Mouse (Mus musculus): ENCODE results near the gene Hepacam. TPM values are rescaled to one million over a fixed set of nuclear protein-coding genes. Genes with fewer than 3 reads are reported as not detected.

Gene Hepacam
- polyA plus RNA-seq, 1 experiment: 0.32 TPM

DNA sequence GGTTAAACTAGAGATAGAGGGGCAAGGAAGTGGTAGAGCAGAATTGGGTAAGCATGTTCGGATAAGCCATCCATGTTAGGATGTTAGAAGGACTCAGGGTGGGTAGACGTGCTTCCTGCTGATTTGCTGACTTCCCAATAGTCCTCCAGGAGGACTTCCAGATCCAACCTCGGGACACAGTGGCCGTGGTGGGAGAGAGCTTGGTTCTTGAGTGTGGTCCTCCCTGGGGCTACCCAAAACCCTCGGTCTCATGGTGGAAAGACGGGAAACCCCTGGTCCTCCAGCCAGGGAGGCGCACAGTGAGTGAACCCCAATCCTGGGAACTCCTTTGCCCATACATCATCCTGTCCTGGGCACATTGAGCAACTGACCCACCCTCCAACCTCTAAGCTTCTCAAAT, 35.9 kb downstream of the Hepacam start:
- Histone ChIP-seq H3K27ac (ENCODE audit: insufficient read depth, low read depth, low read length) (no peak overlapping the region), H3K36me3 (ENCODE audit: control insufficient read depth, insufficient read depth, low read length) (no peaks in the 10 kb centered on the region), H3K4me3 (ENCODE audit: low read depth, low read length) (peak overlapping the region; percentile 48), H3K27me3 (ENCODE audit: control insufficient read depth, insufficient read depth, low read length) (no peaks in the 10 kb centered on the region), H3K4me1 (ENCODE audit: control insufficient read depth, insufficient read depth, insufficient read length, low read length) (no peaks in the 10 kb centered on the region)
- WGBS: 82% methylated on average over 7 of the region's 7 CpGs
- TF ChIP-seq POLR2A (IDR thresholded peaks at IDR 0.05; ENCODE audit: low read depth, low read length) (no peak), CTCF (IDR thresholded peaks at IDR 0.05; ENCODE audit: extremely low read depth, insufficient read length, insufficient replicate concordance, low read depth, low read length) (no peak)

DNA sequence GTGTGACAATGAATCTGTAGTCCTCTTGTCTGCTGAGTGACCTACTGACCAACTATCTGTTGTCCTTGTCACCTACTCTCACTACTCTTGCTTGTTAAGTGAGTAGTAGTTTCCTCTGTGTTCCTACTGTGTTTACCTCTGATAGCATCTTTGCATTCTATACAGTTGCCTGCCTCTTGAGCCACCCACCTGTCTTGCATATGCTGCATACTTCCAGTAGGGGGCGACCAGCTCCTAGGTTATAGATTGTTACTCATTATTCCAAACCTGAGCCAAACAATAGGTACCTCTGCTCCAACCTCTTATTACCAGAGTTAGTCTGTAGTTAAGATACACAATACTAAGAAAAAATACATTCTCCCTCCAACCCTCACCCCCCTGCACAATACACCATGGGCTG, 39.2 kb downstream of the Hepacam start:
- no peak for TF ChIP-seq POLR2A (IDR thresholded peaks at IDR 0.05; ENCODE audit: low read depth, low read length)
- peak; percentile 61; the same call in 1 of the 2 replicates for TF ChIP-seq CTCF (IDR thresholded peaks at IDR 0.05; ENCODE audit: extremely low read depth, insufficient read length, insufficient replicate concordance, low read depth, low read length)
- no peak overlapping the region for H3K4me3 ChIP-seq (ENCODE audit: low read depth, low read length)
- H3K27me3 ChIP-seq (ENCODE audit: control insufficient read depth, insufficient read depth, low read length): no peaks in the 10 kb centered on the region
- WGBS: 0% methylated on average over 1 of the region's 1 CpGs
- H3K27ac ChIP-seq (ENCODE audit: insufficient read depth, low read depth, low read length): no peak overlapping the region
- H3K4me1 ChIP-seq (ENCODE audit: control insufficient read depth, insufficient read depth, insufficient read length, low read length): no peaks in the 10 kb centered on the region
- no peaks in the 10 kb centered on the region for H3K36me3 ChIP-seq (ENCODE audit: control insufficient read depth, insufficient read depth, low read length)

DNA sequence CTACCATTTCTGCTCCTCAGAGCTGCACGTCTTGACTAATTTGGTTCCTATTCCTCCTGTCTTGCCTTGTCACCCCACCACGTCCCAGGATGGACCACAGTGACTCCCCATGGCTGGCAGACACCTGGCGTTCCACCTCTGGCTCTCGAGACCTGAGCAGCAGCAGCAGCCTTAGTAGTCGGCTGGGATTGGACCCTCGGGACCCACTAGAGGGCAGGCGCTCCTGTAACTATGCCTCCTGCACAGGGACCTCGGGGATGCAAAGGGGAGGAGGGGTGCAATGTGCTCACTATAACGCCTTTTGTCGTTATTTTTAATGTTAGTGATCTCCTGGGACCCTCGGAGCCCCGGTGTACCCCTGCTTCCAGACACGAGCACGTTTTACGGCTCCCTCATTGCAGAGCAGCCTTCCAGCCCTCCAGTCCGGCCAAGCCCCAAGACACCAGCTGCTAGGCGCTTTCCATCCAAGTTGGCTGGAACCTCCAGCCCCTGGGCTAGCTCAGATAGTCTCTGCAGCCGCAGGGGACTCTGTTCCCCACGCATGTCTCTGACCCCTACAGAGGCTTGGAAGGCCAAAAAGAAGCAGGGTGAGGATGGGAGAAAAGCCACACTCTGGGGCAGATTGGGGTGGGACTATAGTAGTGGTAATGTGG, 40.8 kb downstream of the Hepacam start:
- WGBS: 20% methylated on average over 19 of the region's 19 CpGs
- Histone ChIP-seq H3K4me1 (ENCODE audit: control insufficient read depth, insufficient read depth, insufficient read length, low read length) (peaks cover 1% of the 10 kb centered on the region; the same call in 1 of the 2 replicates), H3K27me3 (ENCODE audit: control insufficient read depth, insufficient read depth, low read length) (no peaks in the 10 kb centered on the region), H3K36me3 (ENCODE audit: control insufficient read depth, insufficient read depth, low read length) (no peaks in the 10 kb centered on the region), H3K27ac (ENCODE audit: insufficient read depth, low read depth, low read length) (no peak overlapping the region), H3K4me3 (ENCODE audit: low read depth, low read length) (no peak overlapping the region)
- no peak for TF ChIP-seq POLR2A (IDR thresholded peaks at IDR 0.05; ENCODE audit: low read depth, low read length)
- no peak for TF ChIP-seq CTCF (IDR thresholded peaks at IDR 0.05; ENCODE audit: extremely low read depth, insufficient read length, insufficient replicate concordance, low read depth, low read length)

DNA sequence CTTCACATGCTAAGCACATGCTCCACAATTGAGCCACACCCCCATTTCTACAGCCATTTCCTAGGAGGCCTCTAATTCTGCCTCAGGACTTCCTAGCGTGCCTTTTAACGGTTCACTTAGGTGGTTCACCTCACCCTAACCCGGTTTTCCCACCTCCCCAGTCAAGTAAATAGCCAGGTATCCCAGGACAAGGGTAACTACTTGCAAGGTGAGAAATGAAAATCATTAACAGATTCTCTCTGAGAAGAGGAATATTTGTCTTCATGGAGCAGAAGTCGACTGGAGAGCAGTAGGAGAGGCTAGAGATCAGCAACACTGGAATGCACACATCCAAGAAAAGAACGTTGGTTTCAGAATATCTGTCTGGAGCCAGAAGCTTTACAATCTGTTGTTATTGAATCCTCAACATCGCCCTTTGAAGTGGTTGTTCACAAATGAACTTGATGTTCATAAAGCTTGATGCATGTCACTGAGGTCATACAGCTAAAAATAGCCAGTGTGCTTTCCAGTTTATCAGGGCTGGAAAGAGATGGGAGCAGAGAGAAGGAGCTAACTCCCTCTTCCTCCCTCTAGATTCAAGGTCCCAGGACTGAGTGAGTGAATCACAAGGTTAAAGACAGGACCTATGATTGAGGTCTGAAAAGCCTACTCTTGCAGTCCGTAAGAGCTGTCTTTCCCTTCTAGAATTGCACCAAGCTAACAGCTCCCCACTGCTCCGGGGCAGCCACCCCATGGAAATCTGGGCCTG, 42.7 kb downstream of the Hepacam start:
- TF ChIP-seq CTCF (IDR thresholded peaks at IDR 0.05; ENCODE audit: extremely low read depth, insufficient read length, insufficient replicate concordance, low read depth, low read length): no peak
- TF ChIP-seq POLR2A (IDR thresholded peaks at IDR 0.05; ENCODE audit: low read depth, low read length): no peak
- H3K4me3 ChIP-seq (ENCODE audit: low read depth, low read length): no peak overlapping the region
- WGBS: 56% methylated on average over 8 of the region's 8 CpGs
- no peaks in the 10 kb centered on the region for H3K27me3 ChIP-seq (ENCODE audit: control insufficient read depth, insufficient read depth, low read length)
- no peaks in the 10 kb centered on the region for H3K36me3 ChIP-seq (ENCODE audit: control insufficient read depth, insufficient read depth, low read length)
- H3K27ac ChIP-seq (ENCODE audit: insufficient read depth, low read depth, low read length): no peak overlapping the region
- H3K4me1 ChIP-seq (ENCODE audit: control insufficient read depth, insufficient read depth, insufficient read length, low read length): peaks cover 2% of the 10 kb centered on the region; the same call in 1 of the 2 replicates

DNA sequence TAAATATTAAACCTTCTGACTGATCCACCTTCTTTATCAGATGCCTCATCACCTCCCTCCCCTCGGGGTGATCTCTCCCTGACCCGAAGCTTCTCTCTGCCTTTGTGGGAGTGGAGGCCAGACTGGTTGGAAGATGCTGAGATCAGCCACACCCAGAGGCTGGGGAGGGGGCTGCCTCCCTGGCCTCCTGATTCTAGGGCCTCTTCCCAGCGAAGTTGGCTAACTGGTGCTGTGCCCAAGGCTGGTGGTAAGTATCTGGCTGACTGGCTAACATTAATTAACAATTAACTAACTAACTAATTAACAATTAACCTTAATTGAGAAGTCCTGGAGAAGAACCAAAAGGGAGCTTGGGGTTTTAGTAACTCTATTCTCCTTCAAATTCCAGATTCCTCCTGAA, 45.8 kb downstream of the Hepacam start:
- Histone ChIP-seq H3K36me3 (ENCODE audit: control insufficient read depth, insufficient read depth, low read length) (no peaks in the 10 kb centered on the region), H3K27ac (ENCODE audit: insufficient read depth, low read depth, low read length) (no peak overlapping the region), H3K4me3 (ENCODE audit: low read depth, low read length) (no peak overlapping the region), H3K4me1 (ENCODE audit: control insufficient read depth, insufficient read depth, insufficient read length, low read length) (peaks cover 2% of the 10 kb centered on the region; the same call in 1 of the 2 replicates), H3K27me3 (ENCODE audit: control insufficient read depth, insufficient read depth, low read length) (no peaks in the 10 kb centered on the region)
- TF ChIP-seq CTCF (IDR thresholded peaks at IDR 0.05; ENCODE audit: extremely low read depth, insufficient read length, insufficient replicate concordance, low read depth, low read length) (no peak), POLR2A (IDR thresholded peaks at IDR 0.05; ENCODE audit: low read depth, low read length) (no peak)
- WGBS: 25% methylated on average over 3 of the region's 3 CpGs

DNA sequence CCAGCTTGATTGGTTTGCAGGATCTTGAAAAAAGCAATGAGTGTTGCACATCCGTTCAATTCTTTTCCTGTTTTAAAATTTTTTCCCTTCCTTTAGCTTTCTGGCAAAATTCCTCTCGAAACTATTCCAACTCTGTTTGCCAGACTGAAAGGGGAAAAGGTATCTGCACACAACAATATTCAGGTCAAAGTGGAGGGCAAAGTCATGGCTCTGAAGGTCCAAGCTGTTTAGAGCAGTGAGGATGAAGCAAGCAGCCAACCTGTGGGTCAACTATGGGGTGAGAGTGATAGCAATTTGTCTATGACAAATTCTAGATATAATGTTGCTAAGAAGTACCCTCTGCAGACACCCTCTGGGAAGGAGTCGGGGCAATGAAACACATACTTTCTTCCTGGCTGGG, 47.5 kb downstream of the Hepacam start:
- H3K36me3 ChIP-seq (ENCODE audit: control insufficient read depth, insufficient read depth, low read length): no peaks in the 10 kb centered on the region
- peaks cover 2% of the 10 kb centered on the region; the same call in 1 of the 2 replicates for H3K4me1 ChIP-seq (ENCODE audit: control insufficient read depth, insufficient read depth, insufficient read length, low read length)
- no peak overlapping the region for H3K27ac ChIP-seq (ENCODE audit: insufficient read depth, low read depth, low read length)
- TF ChIP-seq CTCF (IDR thresholded peaks at IDR 0.05; ENCODE audit: extremely low read depth, insufficient read length, insufficient replicate concordance, low read depth, low read length) (no peak), POLR2A (IDR thresholded peaks at IDR 0.05; ENCODE audit: low read depth, low read length) (no peak)
- no peaks in the 10 kb centered on the region for H3K27me3 ChIP-seq (ENCODE audit: control insufficient read depth, insufficient read depth, low read length)
- H3K4me3 ChIP-seq (ENCODE audit: low read depth, low read length): no peak overlapping the region
- WGBS: 74% methylated on average over 3 of the region's 3 CpGs

DNA sequence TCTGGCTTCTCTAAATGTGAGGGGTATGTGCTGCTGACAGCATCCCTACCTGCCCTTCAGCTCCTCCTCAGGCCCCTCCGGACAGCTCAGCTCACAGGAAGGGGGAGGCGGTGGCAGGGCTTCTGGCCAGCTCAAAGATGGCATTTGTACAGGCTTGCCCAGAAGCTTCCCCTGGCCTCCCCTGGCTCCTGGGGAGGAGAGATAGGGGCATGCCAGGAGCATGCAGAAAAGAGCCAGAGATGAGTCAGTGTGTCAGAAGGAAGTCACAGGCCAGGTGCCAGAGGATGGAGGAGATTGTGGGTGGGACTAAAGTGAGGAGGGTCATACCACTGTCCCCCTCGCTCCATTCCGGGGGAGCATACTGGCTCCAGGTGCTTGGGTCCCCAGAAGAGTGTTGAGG, 51.6 kb downstream of the Hepacam start:
- no peak overlapping the region for H3K27ac ChIP-seq (ENCODE audit: insufficient read depth, low read depth, low read length)
- no peak overlapping the region for H3K4me3 ChIP-seq (ENCODE audit: low read depth, low read length)
- WGBS: 82% methylated on average over 4 of the region's 4 CpGs
- TF ChIP-seq CTCF (IDR thresholded peaks at IDR 0.05; ENCODE audit: extremely low read depth, insufficient read length, insufficient replicate concordance, low read depth, low read length) (no peak), POLR2A (IDR thresholded peaks at IDR 0.05; ENCODE audit: low read depth, low read length) (no peak)
- H3K27me3 ChIP-seq (ENCODE audit: control insufficient read depth, insufficient read depth, low read length): no peaks in the 10 kb centered on the region
- H3K4me1 ChIP-seq (ENCODE audit: control insufficient read depth, insufficient read depth, insufficient read length, low read length): peaks cover 4% of the 10 kb centered on the region; the same call in 1 of the 2 replicates
- H3K36me3 ChIP-seq (ENCODE audit: control insufficient read depth, insufficient read depth, low read length): no peaks in the 10 kb centered on the region
